Mouse (Mus musculus) stomach, postnatal 0 days (tissue): ENCODE results near the gene Slc19a2. TPM values are rescaled to one million over a fixed set of nuclear protein-coding genes. Genes with fewer than 3 reads are reported as not detected.
A peak's percentile ranks its signal among the peaks of the same experiment; 100 is the strongest.

ENCODE experiments used
- ATAC-seq: fragments of 200-750 bp; cut with Nextera tagmentation; 2 replicates; pipeline ENCODE4 v1.8.0; 2017; ENCODE audit not compliant: low FRiP score, low TSS enrichment
- DNase-seq: peaks from one replicate; pipeline ENCODE4 v3.0.0-alpha.2; 2016; ENCODE audit warnings: low spot score
- H3K27ac ChIP-seq: fragments of 300-500 bp; sonication (generic); replicated peaks from 2 replicates; pipeline ENCODE4 v1.5.1; 2014; ENCODE audit warnings: mild to moderate bottlenecking, control low read depth
- H3K27me3 ChIP-seq: fragments of 300-500 bp; sonication (generic); 2 replicates; pipeline ENCODE4 v1.6.1; 2014; ENCODE audit warnings: low read length; ENCODE audit not compliant: control insufficient read depth, insufficient read depth
- H3K36me3 ChIP-seq: fragments of 300-500 bp; sonication (generic); 2 replicates; pipeline ENCODE4 v1.6.1; 2014; ENCODE audit warnings: low read length, mixed read lengths; ENCODE audit not compliant: control insufficient read depth, insufficient read depth
- H3K4me1 ChIP-seq: fragments of 300-500 bp; sonication (generic); replicated peaks from 2 replicates; pipeline ENCODE4 v1.6.1; 2014; ENCODE audit warnings: antibody characterized with exemption; ENCODE audit not compliant: control insufficient read depth, insufficient read depth
- H3K4me2 ChIP-seq: fragments of 300-500 bp; sonication (generic); replicated peaks from 2 replicates; pipeline ENCODE4 v1.6.1; 2014; ENCODE audit warnings: low read depth, mild to moderate bottlenecking, control low read depth, moderate library complexity
- H3K4me3 ChIP-seq: fragments of 300-500 bp; sonication (generic); 2 replicates; pipeline ENCODE4 v1.5.1; 2014; ENCODE audit warnings: low read depth, low read length, control low read depth
- H3K9ac ChIP-seq: fragments of 300-500 bp; sonication (generic); 2 replicates; pipeline ENCODE4 v1.6.1; 2014; ENCODE audit warnings: mild to moderate bottlenecking, low read length, control low read depth, mixed read lengths
- H3K9me3 ChIP-seq: fragments of 300-500 bp; sonication (generic); 2 replicates; pipeline ENCODE4 v1.6.1; 2016; ENCODE audit warnings: low read length; ENCODE audit not compliant: control insufficient read depth
- CTCF ChIP-seq: IDR thresholded peaks from 2 replicates; pipeline ENCODE4 v1.5.1; 2016; ENCODE audit warnings: antibody characterized with exemption, low read depth, mild to moderate bottlenecking, moderate library complexity
- EP300 ChIP-seq: optimal IDR thresholded peaks from 2 replicates; pipeline ENCODE3; 2016; ENCODE audit warnings: antibody characterized with exemption
- WGBS: fragments of 180-500 bp; shearing (Covaris S2); extraction: QIAGEN DNeasy Blood & Tissue Kit; methylation state at CpG from one replicate; pipeline ENCODE4 v1.1.7; 2014; 5-methylcytosine and 5-hydroxymethylcytosine counted together
- polyA plus RNA-seq: library from polyadenylated mRNA; unstranded; fragments of >200 nt; fragmentation: Nextera tagmentation; extraction: Ambion mirVana; gene quantifications from 2 replicates; pipeline ENCODE4 v1.2.1, GENCODE M21; 2015

Gene Slc19a2
- polyA plus RNA-seq, 1 experiment from 2014 or later, result 15.3 TPM

DNA sequence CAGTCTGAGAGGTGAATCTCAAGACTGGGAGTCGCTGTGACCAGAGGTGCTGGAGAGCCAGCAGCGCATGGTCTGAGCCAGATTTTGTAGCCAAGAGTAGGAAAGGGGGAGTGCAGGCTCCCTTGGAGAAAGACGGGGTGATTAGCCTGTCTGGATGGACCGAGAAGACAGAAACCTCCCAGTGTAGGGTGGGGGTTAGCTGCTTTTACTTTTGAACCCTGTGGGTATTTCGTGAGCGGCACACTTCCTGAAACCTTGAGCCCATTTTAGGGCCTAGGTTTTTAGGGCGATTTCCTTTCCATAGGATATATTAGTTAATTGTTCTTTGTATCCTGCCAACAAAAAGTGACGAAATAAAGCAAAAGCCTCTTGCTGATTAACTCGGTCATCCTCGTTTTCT is 875 bp upstream of the Slc19a2 start:
- DNase-seq (no peak), ATAC-seq (no peak)
- peak overlapping the region; percentile 79 for H3K27ac ChIP-seq
- WGBS, result 24% methylated on average over 10 of the region's 10 CpGs
- TF ChIP-seq EP300 (no peak), CTCF (no peak)
- H3K27me3 ChIP-seq, result no peaks in the 10 kb centered on the region
- no peaks in the 10 kb centered on the region for H3K9me3 ChIP-seq
- H3K36me3 ChIP-seq, result no peaks in the 10 kb centered on the region
- peak overlapping the region; percentile 48 for H3K9ac ChIP-seq
- H3K4me2 ChIP-seq, result peak overlapping the region; percentile 44
- H3K4me1 ChIP-seq, result no peaks in the 10 kb centered on the region; the same call in none of the 2 replicates
- H3K4me3 ChIP-seq, result peak overlapping the region; percentile 81

DNA sequence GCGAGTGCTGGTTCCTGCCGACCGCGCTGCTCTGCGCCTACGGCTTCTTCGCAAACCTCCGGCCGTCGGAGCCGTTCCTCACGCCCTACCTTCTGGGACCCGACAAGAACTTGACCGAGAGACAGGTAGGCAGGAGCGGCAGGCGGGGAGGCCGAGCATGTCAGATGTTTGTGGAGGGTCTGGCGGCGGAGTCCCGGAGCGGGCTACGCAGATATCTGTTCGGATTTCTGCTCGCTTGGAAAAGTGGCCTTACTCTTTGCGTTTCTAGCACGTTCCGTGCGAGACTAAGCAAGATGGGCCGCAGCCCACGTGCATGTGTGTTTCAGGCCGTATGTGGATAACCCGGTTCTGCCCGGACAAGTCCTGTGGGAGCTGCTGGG is 476 bp downstream of the Slc19a2 start:
- H3K27ac ChIP-seq, result peak overlapping the region; percentile 86
- ATAC-seq, result peak; percentile 16
- no peaks in the 10 kb centered on the region for H3K9me3 ChIP-seq
- H3K36me3 ChIP-seq, result no peaks in the 10 kb centered on the region
- H3K4me2 ChIP-seq, result peak overlapping the region; percentile 91
- peak overlapping the region; percentile 81 for H3K4me3 ChIP-seq
- no peaks in the 10 kb centered on the region for H3K27me3 ChIP-seq
- H3K4me1 ChIP-seq, result no peaks in the 10 kb centered on the region; the same call in none of the 2 replicates
- no peak for DNase-seq
- WGBS, result under 1% methylated on average over 33 of the region's 33 CpGs
- TF ChIP-seq EP300, result no peak
- TF ChIP-seq CTCF, result no peak
- H3K9ac ChIP-seq, result peak overlapping the region; percentile 83

DNA sequence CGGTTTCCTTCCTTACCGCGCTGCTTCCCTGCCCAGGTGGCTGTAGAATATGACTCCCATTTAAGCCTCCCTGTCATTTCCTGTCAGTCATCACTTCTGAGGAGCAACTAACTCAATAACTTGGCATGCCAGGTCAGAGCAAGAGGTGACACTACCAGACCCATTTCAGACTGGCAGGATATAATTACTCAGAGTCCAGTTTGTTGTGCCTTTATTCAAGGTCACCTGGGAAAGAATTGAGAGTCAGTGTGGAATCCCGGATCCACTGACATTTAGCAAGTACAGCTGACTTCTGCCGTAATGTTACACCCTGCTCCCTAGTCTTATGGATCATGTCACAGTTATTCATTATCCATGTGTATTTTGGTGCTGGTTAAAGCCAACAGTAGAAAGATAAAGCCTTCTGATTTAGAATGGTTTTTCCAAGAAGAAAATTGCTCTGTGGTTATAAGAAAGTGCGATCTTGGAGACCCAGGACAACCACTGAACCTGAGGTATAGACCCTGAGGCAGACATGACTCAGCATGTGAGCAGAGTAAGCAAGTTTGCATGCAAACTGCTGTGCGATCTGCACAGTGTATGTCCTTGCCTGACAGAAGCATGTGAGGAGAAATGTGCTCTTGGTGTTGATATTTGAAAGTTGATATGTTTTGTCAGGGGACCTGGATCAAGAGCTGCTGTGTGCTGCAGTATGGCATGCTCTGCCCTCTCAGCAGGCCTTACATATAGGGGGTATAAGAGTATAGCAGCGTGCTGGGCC is 1.7 kb downstream of the Slc19a2 start:
- Histone ChIP-seq H3K4me2 (peak overlapping the region; percentile 91), H3K27me3 (no peaks in the 10 kb centered on the region), H3K9me3 (no peaks in the 10 kb centered on the region), H3K9ac (peak overlapping the region; percentile 41), H3K36me3 (no peaks in the 10 kb centered on the region), H3K27ac (peak overlapping the region; percentile 36), H3K4me3 (peak overlapping the region; percentile 81), H3K4me1 (no peaks in the 10 kb centered on the region; the same call in none of the 2 replicates)
- no peak for TF ChIP-seq CTCF
- TF ChIP-seq EP300, result no peak
- DNase-seq (no peak), ATAC-seq (no peak)
- WGBS, result 46% methylated on average over 8 of the region's 8 CpGs

DNA sequence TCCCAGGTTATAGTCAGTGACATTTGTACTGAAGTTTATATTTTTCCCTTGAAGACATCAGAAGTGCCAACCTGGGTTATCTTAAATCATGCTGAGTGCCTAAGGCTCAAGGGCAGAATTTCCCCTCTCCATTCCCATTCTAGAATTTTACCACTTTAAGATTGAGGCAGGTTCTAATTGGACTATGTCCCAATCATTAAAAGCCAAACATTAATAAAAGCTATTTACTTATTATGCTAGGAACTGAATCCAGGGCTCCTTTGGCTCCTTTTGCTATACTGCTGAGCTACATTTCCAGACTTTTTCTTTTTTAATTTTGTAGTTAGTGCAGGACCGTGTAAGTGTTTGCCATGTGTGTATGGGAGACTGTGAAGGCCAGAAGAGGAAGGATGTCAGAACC is 2.6 kb downstream of the Slc19a2 start:
- Histone ChIP-seq H3K27ac (no peak overlapping the region), H3K9ac (no peak overlapping the region), H3K36me3 (no peaks in the 10 kb centered on the region), H3K4me2 (peak overlapping the region; percentile 91; the same call in 1 of the 2 replicates), H3K27me3 (no peaks in the 10 kb centered on the region), H3K4me1 (no peaks in the 10 kb centered on the region; the same call in none of the 2 replicates), H3K9me3 (no peaks in the 10 kb centered on the region), H3K4me3 (no peak overlapping the region)
- 81% methylated on average over 1 of the region's 1 CpGs for WGBS
- DNase-seq (no peak), ATAC-seq (no peak)
- TF ChIP-seq CTCF (no peak), EP300 (no peak)

DNA sequence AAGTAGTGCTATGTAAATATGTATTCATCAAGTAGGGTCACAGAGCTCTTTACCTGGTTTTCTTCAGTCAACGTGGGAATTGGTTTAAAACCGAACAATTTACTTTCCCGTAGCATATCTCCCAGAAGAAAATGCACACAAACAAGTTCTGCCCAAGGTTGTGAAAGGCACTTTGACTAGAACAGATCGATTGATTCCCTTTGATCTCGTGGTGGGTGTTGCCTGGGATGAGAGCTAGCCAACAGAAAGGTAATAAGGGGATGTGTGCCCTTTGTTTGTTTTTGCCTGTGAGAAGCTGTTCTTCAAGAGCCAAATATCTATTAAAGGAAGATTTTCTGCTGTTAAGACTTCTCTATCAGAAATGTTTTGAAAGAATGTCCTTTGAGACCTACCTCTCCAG is 3.7 kb downstream of the Slc19a2 start:
- TF ChIP-seq CTCF (no peak), EP300 (no peak)
- no peak overlapping the region for H3K27ac ChIP-seq
- peaks cover 5% of the 10 kb centered on the region for H3K36me3 ChIP-seq
- WGBS, result 48% methylated on average over 5 of the region's 5 CpGs
- no peak overlapping the region for H3K4me3 ChIP-seq
- no peaks in the 10 kb centered on the region for H3K27me3 ChIP-seq
- DNase-seq (no peak), ATAC-seq (no peak)
- no peak overlapping the region for H3K4me2 ChIP-seq
- H3K4me1 ChIP-seq, result no peaks in the 10 kb centered on the region; the same call in none of the 2 replicates
- no peaks in the 10 kb centered on the region for H3K9me3 ChIP-seq
- H3K9ac ChIP-seq, result no peak overlapping the region

DNA sequence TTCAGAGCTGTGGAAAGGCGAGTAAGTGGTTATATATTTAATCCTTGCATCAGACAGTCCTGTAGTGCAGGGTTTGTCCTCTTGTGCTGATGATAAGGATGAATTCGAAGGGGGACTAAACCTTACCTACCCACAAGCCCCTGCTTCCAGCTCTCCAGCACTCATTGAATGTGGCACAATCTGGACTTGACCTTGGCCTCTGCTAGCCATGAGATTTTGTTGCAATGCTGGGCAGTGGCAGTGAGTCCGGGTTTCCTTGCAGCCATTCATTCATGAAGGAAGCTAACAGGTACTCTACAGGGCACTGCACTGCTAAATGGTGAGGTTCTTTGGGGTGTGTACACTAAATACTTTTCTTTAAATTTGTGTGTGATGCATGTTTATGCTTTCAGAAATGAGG is 6.0 kb downstream of the Slc19a2 start:
- WGBS, result 71% methylated on average over 3 of the region's 3 CpGs
- no peak for TF ChIP-seq EP300
- Histone ChIP-seq H3K27me3 (no peaks in the 10 kb centered on the region), H3K4me1 (no peaks in the 10 kb centered on the region; the same call in 1 of the 2 replicates), H3K4me3 (no peak overlapping the region), H3K9me3 (no peaks in the 10 kb centered on the region), H3K4me2 (no peak overlapping the region), H3K27ac (no peak overlapping the region), H3K9ac (no peak overlapping the region), H3K36me3 (peaks cover 5% of the 10 kb centered on the region)
- ATAC-seq, result no peak
- DNase-seq, result no peak
